Mouse (Mus musculus) MEL-GATA-1-ER (cell line): Measurements from ENCODE around the gene Mcm3.
A peak's percentile ranks its signal among the peaks of the same experiment; 100 is the strongest.

ENCODE experiments used
- DNase-seq: peaks from one replicate; pipeline ENCODE4 v3.0.0-alpha.2; 2012; ENCODE audit warnings: low read depth; ENCODE audit errors: extremely low read depth

Mcm3 gene

DNA sequence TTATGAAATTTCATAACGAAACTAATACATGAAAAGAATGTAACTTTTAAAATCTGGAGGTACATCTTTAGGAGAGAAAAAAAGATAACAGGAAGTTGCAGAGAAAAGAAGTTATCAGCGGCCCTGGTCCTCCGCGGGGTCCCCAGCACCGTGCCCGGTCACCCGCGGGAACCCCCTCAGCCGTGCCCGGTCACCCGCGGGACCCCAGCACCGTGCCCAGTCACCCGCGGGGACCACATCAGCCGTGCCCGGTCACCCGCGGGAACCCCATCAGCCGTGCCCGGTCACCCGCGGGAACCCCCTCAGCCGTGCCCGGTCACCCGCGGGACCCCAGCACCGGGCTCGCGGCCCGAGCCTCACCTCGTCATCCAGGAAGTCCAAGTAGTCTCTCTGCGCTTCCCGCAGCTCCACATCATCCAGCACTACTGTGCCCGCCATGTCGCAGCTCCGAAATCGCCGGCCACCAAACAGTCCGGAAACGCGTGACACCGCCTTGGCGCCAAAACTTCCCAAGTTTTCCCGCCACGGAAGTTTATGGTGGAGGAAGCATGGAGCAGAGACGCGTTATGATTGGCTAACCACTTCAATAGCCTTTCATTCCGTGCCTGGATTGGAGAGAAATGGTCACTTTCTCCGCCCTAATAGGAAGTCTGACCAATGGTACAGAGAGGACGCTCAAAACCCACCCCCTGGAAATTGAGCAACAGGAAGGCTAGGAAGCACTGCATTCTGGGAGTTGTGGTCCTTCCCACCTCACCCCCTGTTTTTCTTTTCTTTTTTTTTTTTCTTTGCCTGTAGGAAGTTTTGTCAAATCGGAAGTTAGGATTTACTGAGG, at the start of gene Mcm3:
Mcm3 (minus strand) TSS at position 542 of the 835 bp plus-strand sequence.
- DNase-seq = peak; percentile 99

DNA sequence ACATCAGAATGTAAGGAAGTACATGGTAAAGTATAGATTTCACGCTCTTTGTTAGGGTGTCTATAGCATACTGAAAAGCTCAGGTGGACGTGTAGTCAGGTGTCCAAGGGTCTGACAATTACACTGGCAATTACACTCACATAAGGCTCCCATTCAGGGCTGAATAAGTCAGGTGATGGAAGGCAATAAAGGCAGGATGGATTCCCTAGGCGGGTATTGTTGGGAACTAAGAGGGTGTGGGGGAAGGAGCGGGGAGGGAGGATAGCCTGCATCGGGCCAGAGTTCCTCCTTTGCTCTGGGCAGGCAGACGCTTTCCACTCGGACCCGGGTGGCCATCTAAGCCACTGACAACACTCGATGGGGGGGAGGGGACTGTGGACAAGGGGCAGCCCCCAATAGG, 47.9 kb upstream of the Mcm3 start:
- no peak for DNase-seq

DNA sequence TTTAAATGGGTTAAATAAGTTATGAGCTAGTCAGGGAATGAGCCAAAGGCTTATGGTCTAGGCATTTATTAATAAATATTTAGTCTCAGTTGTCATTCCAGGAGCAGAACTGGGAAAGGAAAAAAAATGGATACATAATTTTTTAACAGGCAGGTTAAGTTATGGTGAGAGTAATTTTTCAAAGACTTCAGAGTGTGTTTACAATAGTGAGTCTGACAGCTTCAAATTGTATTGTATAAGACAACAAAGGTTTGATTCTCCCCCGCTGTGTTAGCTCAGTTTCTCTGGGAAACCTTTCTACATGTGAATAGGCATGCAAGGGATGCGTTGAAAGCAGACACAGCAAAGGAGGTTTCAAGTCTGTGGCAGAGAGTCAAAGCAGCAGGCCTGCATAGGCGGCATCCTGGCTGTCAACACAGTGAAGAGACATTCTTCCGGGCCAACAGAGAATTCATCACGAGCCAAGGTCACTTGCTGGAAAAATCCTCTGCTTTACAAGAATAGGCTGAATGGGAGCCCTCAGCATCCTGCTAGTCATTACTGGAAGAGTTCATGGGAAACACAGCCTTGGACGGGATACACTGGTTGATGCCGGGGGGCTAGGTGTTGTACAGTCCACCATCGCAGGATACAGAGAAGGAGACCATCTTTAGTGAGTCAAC, 47.3 kb upstream of the Mcm3 start:
- no peak for DNase-seq

DNA sequence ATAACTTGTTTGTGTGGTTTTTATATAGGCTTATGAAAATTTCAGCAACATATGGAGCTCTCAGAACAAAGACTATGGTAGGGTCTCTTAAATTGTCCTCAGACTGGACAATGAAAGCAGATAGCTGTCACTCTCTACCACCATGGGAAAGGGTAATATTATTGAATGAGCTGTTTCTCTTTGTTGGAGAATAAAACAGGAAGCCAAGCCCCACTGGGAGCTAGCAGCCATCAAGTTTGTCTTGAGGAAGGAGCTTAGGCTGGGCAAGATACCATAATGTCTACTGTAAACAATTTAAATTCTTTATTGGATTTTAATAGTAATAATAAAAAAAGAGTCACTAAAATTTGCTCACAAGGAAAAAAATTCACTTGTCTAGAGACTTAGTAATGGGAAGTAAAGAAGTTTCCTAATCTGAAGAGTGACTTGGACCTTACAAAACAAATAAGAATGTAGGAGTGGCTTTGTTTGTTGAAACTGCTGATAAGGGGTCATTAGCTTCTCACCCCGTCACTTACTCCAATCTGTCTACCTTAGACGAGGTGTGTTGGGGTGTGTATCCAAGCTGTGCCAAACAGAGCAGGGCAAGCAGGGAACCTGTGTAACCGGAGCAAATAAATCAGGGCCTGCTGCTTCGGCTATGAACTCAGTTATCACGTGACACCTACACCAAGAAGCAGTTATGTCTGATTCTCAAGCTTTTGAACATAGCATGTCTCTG, 43.5 kb upstream of the Mcm3 start:
- no peak for DNase-seq

DNA sequence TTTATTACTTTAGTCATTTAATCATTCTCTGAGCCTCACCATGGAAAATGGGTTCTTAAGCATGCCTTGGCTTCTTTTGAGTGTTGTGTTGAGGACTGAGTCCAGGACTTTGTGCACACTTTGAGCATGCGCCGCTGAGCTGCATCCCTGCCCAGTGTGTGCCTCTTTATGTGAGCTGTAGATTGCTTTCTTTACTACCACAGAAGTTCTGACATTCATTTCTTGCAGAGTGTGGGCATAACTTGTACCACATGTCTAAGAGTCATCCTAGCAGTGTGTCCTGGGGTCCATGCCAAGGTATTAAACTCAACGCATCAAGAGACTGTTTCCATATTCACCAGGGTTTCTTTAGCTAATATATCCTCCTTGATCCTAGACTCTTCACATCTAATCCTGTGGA, 41.8 kb upstream of the Mcm3 start:
- DNase-seq = no peak

DNA sequence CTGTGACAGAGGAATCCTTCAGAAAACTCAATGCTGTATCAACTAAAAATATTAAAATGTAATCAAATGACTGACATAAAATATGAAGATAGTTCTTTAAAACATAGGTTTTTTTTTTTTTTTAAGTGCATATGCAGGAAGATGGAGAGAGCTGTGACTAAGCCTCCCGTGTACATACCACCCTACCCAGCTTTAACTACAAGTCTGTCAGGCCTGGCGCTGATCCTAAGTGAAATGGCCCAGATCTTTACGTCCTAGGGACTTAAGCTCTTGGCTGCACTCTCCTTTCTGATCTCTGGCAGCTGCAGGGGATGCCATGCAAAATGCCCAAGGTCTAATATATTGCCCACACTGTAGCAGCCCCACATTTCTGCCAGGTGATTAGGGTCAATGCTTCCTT, 40.7 kb upstream of the Mcm3 start:
- no peak for DNase-seq

DNA sequence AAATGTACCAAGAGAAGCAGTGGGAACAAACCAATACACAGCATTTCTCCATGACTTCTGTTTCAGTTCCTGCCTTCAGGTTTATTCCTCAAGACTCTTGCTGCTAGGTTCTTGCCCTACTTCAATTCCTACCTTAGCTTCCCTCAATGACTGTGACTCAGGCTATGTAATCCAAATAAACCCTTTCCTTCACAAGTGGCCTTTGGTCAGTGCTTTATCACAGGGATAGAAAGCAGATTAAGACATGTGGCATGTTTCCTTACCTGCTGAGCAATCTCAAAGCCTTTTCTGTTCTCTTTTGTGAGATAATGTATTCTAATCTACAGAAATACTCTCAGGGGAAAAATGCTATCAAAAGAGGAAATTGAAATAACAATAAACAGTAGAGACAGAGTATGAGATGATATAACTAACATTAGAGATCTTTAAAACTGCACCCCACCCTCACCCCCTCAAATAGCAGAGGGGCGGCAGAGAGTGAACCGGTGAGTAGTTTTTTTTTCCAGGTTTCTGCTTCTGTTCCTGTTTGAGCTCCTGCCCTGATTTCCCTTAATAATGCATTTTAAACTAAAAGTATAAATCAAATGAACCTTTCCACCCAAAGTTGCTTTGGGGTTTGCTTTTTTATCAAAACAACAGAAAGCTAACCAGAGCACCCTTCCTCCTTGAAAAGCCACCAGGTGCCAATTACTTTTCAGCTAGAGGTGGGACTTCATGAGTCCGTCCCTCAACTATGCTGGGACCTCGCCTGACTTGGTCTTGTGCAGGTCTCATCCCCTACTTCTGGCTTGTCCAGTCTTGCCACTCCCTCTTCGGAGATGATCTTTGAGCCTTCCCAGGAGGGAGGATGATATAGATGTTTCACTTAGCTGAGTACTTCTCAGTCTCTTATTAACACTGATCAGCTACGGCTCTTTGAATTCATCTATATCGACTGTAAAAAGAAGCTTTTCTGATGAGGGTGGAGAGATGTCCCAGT, 37.1 kb upstream of the Mcm3 start:
- no peak for DNase-seq

DNA sequence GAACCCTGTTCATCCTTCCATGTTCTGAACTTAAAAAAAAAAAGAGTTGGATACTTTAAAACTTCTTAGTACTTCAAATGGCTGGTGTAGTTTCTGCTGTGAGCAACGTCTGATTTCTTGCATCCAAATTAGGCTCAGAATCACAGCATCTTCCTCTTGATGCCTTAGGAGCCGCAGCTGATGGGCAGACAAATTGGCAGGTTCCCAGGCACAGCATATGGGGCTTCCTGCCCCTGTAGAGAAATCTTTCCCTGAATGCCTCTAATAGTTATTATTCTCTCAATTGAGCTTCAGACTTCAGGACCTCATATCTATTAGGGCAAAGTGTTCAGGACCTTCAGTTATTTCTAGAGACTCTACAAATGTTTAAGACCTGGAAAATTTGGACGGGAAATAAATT, 19.8 kb upstream of the Mcm3 start:
- no peak for DNase-seq

DNA sequence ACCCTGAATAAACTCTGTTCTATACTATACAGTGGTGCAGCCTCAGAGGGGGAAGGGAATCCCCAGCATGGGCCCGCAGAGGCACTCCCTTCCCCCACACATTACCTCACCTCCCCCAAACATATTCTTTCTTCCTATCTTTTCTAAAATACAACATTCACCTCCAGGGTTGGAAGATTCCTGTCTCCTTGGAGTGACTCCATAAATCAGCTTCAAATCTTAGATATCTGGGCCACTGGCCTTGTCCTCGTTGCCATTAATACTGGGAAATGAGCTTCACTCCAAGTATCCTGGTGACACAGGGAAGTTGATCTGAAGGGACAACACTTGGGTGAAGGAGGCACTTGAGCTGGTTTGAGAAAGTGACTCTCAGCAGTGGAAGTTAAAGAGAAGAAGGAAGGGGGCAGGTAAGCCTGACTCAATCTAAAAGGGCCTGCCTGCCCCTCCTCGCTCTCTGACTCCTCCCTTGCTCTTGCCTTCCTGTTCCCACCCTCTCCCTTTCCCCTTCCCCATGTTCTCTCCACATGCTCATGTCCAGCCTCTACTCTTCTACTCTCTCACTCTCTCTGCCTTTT, 16.5 kb upstream of the Mcm3 start:
- no peak for DNase-seq

DNA sequence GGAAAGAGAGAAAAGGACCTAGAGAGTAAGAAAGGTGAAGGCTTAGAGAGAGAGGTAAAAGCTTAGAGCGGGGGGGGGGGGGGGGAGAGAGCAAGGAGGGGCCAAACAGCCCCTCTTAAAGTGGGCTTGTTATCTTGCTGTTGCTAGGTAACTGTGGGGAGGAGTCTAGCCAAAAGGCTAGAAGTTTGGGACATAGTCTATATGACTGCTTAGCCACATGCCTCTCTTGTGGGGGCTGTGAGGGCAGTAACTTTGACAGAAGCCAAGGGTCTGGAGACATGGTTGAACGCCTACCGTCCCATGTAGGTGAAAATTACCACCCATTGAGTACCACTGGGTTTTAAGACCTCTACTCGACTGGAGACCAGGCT, 13.0 kb upstream of the Mcm3 start:
- no peak for DNase-seq

DNA sequence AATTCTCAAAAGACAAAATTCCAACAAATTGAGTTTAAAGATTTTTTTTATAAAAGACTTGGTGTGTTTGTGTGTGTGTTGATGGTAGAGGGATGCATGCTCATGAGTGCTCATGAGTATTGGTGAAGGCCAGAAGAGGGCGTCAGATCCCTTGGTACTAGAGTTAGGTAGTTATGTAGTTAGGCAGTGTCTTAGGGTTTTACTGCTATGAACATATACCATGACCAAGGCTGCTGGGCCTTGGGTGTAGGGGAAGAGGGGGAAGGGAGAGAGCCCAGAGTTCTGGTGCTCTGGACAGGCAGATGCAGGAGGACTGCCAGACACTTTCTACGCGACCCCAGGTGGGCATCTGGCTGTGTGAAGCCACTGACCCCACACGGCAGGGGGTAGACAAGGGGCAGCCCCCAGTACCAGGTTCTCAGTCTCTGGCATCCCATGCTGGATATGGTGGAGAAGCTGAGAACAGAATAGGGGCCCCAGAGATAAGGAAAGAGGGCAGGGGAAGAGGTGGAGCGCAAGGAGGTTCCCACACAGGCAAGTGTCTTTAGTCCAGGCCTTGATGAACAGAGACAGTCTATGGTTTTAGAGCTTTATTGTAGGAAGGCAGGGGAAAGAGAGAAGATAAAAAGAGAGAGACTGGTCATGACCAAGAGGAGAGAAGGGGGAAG, 12.5 kb upstream of the Mcm3 start:
- no peak for DNase-seq

DNA sequence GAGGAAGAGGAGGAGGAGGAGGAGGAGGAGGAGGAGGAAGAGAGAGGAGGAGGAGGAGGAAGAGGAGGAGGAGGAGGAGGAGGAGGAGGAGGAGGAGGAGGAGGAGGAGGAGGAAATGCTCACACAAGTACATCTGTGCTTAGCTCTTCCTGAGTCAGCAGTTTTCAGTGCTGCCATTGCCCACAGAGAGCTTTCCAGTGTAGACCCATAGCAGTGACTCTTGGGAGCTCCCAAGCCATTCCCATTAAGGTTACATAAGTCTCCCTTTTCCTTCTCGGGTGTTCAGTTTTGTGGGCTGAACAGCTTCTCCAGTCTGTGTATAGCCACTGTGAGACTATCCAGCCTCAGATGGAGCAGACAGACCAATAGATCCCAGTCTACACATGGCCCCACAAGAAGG, 10.4 kb upstream of the Mcm3 start:
- DNase-seq = no peak

DNA sequence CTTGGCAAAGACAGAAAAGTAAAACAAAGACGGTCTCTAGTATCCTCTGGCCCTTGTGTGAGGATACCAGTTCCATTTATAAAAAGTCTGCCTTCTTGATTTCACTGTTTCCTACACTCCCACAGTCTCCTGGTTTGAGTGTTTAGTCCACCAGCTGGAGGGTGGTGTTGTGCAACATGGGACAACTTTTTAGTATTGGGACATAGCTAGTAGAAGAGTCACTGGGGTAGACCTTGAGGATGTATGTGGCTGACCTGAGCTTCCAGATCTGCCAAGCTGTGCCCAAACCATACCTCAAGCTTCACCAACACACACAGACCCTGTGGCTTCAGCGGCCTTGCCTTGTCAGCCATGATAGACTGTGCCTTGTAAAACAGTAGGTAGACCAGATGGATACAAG, 7.9 kb upstream of the Mcm3 start:
- DNase-seq = no peak

DNA sequence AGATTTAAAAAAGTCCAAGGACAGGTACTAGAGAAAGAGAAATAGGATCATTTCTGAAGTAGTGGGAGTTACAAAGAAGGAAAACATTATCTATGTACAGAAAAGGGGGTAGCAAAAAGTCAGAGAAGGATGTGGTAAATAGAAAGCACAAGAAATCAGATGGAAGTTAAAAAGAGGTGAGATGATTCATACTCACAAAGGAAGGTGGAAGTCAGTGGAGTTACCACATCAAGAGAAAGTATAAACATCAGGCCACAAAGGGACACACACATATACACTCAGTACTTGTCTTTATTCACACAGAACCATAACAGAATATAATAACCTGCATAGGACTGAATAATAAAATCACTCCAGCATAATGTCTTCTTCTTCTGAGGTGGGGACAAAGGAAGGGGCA, 4.9 kb upstream of the Mcm3 start:
- DNase-seq = no peak

DNA sequence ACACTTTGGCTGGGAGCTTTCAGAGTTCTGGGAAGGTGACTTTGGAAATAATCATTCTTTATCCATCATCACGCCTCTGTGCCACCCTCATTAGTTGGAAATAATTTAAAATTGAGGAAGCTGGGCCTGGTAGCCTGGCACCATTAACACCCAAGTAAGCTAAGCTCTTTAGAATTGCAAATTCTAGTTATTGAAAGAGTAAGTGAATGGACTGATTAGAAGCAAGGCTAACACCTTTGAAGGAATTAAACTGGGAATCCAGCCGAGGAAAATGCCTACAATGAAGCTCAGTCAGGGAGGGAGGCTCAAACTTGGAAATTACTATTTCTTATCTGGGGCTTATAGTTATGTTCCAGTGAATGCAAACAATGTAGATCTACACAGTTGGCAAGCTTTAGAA, 3.8 kb upstream of the Mcm3 start:
- DNase-seq = no peak

DNA sequence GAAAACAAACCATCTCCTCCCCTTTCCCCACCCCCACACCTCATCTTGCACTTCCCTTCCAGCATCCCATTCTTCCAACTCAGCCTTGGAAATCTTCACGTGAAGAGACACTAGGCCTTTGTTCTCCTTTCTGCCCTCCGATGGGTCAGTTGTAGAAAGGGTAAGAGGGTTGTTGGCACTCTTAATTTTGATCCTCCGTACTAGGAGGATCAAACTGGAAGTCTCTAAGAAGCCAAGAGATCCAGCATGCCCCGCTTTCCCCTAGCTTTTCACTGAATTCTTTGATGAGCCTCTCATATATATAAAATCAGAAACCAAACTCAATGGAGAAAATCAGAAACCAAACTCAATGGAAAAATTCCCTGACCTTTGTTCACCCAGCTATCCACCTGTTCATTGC, 3.4 kb upstream of the Mcm3 start:
- no peak for DNase-seq

DNA sequence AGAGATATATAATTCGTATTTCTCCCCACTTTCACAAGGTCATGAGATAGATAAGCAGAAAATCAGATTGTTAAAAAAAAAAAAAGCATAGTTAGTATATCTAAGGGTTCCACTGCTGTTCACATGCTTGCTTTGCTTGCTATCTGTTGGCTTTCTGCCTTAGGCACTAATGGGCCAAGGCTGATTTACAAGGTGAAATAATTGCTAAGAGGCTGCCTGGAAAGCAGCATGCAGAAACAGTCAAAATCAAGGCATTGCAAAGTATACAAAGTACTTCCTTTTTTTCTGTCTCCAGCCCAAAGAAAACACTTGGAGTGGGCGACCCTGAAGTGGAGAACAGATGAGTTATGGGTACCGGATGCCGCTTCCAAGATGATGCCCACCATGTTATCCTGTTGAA, 847 bp upstream of the Mcm3 start:
- DNase-seq = no peak

DNA sequence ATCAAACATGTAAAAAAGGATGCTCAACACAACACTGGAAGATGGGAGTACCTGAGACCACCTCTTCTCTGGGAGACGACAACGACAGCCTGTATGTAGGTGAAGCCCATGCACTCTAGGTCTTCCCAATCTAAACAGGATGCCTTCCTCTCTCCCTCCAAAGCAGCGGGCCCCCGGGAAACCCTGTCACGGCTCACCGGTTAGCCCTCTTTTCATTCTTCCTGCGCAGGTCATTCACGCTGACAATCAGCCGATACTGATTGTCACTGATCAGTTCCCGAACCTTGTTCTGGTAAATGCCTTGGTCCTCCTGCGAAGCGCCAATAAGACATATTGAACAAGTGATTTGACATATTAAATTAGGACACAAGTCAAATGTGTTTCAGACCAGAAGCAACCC, 2.5 kb downstream of the Mcm3 start:
- no peak for DNase-seq

DNA sequence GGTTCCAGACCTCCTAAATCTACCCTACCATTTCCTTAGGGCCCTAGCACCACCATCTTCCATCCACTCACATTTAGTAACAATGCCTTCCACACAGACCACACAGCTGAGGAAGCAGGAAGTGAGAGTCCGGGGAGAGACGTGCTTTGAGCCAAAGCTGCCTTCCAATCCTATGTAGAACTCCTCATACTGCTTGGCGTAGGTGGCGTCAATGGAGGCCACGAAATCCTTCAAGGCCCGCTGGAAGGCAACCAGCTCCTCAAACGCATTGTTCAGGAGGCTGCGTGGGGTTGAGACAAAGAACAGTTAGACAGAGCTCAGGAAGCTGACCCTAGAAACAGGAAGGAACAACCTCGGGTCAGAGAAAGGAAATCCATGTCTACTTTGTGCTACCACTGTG, 2.9 kb downstream of the Mcm3 start:
- no peak for DNase-seq

DNA sequence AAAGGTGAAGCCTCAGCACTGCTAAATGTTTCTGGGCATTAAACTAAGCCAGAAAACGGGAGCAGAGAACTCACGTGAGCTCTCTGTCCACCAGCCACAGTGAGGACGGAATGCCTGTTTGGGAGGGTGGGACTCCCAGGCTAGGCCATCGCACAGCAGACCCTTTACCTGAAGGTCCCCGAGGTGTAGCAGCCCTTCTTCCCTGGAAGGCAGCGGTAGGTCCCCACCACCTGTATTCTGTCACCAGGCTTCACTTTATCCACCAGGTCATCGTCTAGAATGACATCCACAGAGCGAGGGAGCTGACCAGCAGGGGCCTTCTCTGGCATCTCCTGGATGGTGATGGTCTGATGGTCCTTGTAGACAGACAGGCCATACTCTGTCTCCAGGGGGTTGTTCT, 5.6 kb downstream of the Mcm3 start:
- DNase-seq = no peak
